Mouse (Mus musculus): Measurements from ENCODE around the gene Smyd4.

The Smyd4 gene

GRCm38 (mm10) chr11:75420810-75421374 lies 72.7 kb downstream of the Smyd4 start:
- no peak for DNase-seq (ENCODE audit: low spot score)

GRCm38 (mm10) chr11:75421375-75422012 lies 73.3 kb downstream of the Smyd4 start:
- no peak for DNase-seq (ENCODE audit: low spot score)

GRCm38 (mm10) chr11:75422013-75422792 lies 74.0 kb downstream of the Smyd4 start, which contains the start of gene Serpinf1:
Gene Serpinf1, minus strand, starts transcription at chr11:75422701.
- no peak for DNase-seq (ENCODE audit: low spot score)

GRCm38 (mm10) chr11:75423091-75423490 lies 74.9 kb downstream of the Smyd4 start:
- DNase-seq (ENCODE audit: low spot score), result no peak

- DNase-seq (ENCODE audit: low spot score), result no peak
Measured at GRCm38 (mm10) chr11:75424033-75424432, 75.8 kb downstream of the Smyd4 start.

- no peak for DNase-seq (ENCODE audit: low spot score)
Measured at GRCm38 (mm10) chr11:75424459-75424858, 76.2 kb downstream of the Smyd4 start.

GRCm38 (mm10) chr11:75429019-75429705 lies 80.9 kb downstream of the Smyd4 start:
- DNase-seq (ENCODE audit: low spot score), result no peak

GRCm38 (mm10) chr11:75431307-75431706 lies 83.1 kb downstream of the Smyd4 start:
- no peak for DNase-seq (ENCODE audit: low spot score)

- no peak for DNase-seq (ENCODE audit: low spot score)
Measured at GRCm38 (mm10) chr11:75434138-75434537, 85.9 kb downstream of the Smyd4 start.

GRCm38 (mm10) chr11:75438194-75438593 lies 90.0 kb downstream of the Smyd4 start:
- no peak for DNase-seq (ENCODE audit: low spot score)

GRCm38 (mm10) chr11:75438804-75439203 lies 90.6 kb downstream of the Smyd4 start:
- no peak for DNase-seq (ENCODE audit: low spot score)

GRCm38 (mm10) chr11:75439363-75439762 lies 91.1 kb downstream of the Smyd4 start, which contains the start of gene Serpinf2:
Gene Serpinf2, minus strand, starts transcription at chr11:75439591.
- no peak for DNase-seq (ENCODE audit: low spot score)

- DNase-seq (ENCODE audit: low spot score), result no peak
Measured at GRCm38 (mm10) chr11:75439951-75440350, 91.7 kb downstream of the Smyd4 start.

GRCm38 (mm10) chr11:75441034-75441433 lies 92.8 kb downstream of the Smyd4 start:
- DNase-seq (ENCODE audit: low spot score), result no peak

GRCm38 (mm10) chr11:75441601-75442000 lies 93.4 kb downstream of the Smyd4 start:
- DNase-seq (ENCODE audit: low spot score), result peak; percentile 68

GRCm38 (mm10) chr11:75443711-75444110 lies 95.5 kb downstream of the Smyd4 start:
- DNase-seq (ENCODE audit: low spot score), result no peak

- DNase-seq (ENCODE audit: low spot score), result no peak
Measured at GRCm38 (mm10) chr11:75448575-75448974, 100.3 kb downstream of the Smyd4 start.

GRCm38 (mm10) chr11:75449695-75450094 lies 101.5 kb downstream of the Smyd4 start:
- DNase-seq (ENCODE audit: low spot score), result no peak

- DNase-seq (ENCODE audit: low spot score), result peak; percentile 2
Measured at GRCm38 (mm10) chr11:75450304-75450908, 102.2 kb downstream of the Smyd4 start.

- no peak for DNase-seq (ENCODE audit: low spot score)
Measured at GRCm38 (mm10) chr11:75450936-75451335, 102.7 kb downstream of the Smyd4 start.

- peak; percentile 3 for DNase-seq (ENCODE audit: low spot score)
Measured at GRCm38 (mm10) chr11:75452081-75452480, 103.8 kb downstream of the Smyd4 start.
